Mouse (Mus musculus): ENCODE data around the gene Ryr2.

GRCm38 (mm10) chr13:11978997-11979396 lies 127.7 kb downstream of the Ryr2 start:
- TF ChIP-seq EP300 (IDR thresholded peaks at IDR 0.05; ENCODE audit: low read depth) = no peak
- TF ChIP-seq CTCF (IDR thresholded peaks at IDR 0.05; ENCODE audit: low read depth) = no peak

Measured in liver, embryonic 14.5 days (tissue).